Mouse (Mus musculus) intestine, embryonic 15.5 days (tissue): ENCODE results near the gene Pde4b. TPM values are rescaled to one million over a fixed set of nuclear protein-coding genes. Genes with fewer than 3 reads are reported as not detected.

Experiments used
- ATAC-seq: fragments of 200-750 bp; cut with Nextera tagmentation; 2 replicates; pipeline ENCODE4 v1.8.0; 2017; ENCODE audit warnings: moderate TSS enrichment, moderate library complexity
- H3K27ac ChIP-seq: fragments of 300-500 bp; sonication (generic); 2 replicates; pipeline ENCODE4 v1.5.1; 2015; ENCODE audit warnings: mild to moderate bottlenecking, inconsistent platforms
- H3K27me3 ChIP-seq: fragments of 300-500 bp; sonication (generic); replicated peaks from 2 replicates; pipeline ENCODE4 v1.6.1; 2015; ENCODE audit warnings: inconsistent platforms
- H3K36me3 ChIP-seq: fragments of 300-500 bp; sonication (generic); 2 replicates; pipeline ENCODE4 v1.6.1; 2015; ENCODE audit warnings: inconsistent platforms
- H3K4me1 ChIP-seq: fragments of 300-500 bp; sonication (generic); replicated peaks from 2 replicates; pipeline ENCODE4 v1.6.1; 2015; ENCODE audit warnings: inconsistent platforms
- H3K4me2 ChIP-seq: fragments of 300-500 bp; sonication (generic); replicated peaks from 2 replicates; pipeline ENCODE4 v1.6.1; 2015; ENCODE audit warnings: mild to moderate bottlenecking, inconsistent platforms
- H3K4me3 ChIP-seq: fragments of 300-500 bp; sonication (generic); replicated peaks from 2 replicates; pipeline ENCODE4 v1.5.1; 2015; ENCODE audit warnings: inconsistent platforms
- H3K9ac ChIP-seq: fragments of 300-500 bp; sonication (generic); 2 replicates; pipeline ENCODE4 v1.6.1; 2015; ENCODE audit warnings: inconsistent platforms
- H3K9me3 ChIP-seq: fragments of 300-500 bp; sonication (generic); 2 replicates; pipeline ENCODE4 v1.6.1; 2016; ENCODE audit warnings: inconsistent platforms
- WGBS: fragments of 180-500 bp; shearing (Covaris S2); methylation state at CpG from one replicate; pipeline ENCODE4 v1.1.7; 2015; 5-methylcytosine and 5-hydroxymethylcytosine counted together
- polyA plus RNA-seq: library from polyadenylated mRNA; unstranded; fragments of >200 nt; fragmentation: Nextera tagmentation; extraction: Ambion mirVana; gene quantifications from 2 replicates; pipeline ENCODE4 v1.2.1, GENCODE M21; 2015

The Pde4b gene
- polyA plus RNA-seq, 1 experiment from 2014 or later = 13.4 TPM

DNA sequence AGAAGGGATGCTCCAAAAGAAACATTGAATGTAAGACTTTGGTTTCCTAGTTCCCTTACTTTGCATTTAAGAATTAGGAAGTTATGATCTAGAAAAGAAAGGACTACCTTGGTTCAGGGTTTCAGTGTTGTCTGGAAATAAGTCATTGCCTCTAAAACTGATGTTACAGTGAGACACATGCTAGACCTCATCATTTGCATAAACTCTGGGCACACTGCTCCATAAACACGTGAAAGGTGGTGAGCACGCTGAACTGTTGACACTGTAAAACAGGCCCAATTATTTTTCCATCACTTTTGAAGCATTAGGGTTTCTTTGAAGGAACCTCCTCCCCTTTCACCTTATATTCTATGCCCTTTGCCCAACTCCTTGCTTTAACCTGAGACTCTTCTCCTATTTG is 122.4 kb downstream of the Pde4b start:
- WGBS = 75% methylated on average over 2 of the region's 2 CpGs
- Histone ChIP-seq H3K27ac (no peak overlapping the region), H3K9me3 (no peaks in the 10 kb centered on the region), H3K4me2 (no peak overlapping the region), H3K9ac (no peak overlapping the region), H3K4me3 (no peak overlapping the region), H3K27me3 (no peaks in the 10 kb centered on the region), H3K4me1 (no peaks in the 10 kb centered on the region), H3K36me3 (no peaks in the 10 kb centered on the region)
- ATAC-seq = no peak

DNA sequence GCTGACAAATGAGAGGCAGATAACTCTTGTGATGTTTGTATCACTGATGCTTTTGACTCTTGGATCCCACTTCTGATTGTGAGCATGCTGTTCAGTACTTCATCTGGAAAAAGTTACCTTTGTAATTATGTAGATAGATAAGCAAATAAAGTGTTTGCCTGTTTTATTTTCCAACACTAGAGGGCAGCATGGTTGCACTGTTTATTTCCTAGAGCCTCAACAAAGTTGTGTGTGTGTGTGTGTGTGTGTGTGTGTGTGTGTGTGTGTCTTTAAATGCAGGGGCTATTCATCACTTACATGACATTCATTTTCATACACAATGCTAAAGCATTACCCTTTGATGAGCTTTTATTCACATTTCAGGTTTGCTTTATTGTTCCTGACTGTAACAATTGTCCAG is 139.4 kb downstream of the Pde4b start:
- H3K4me2 ChIP-seq = no peak overlapping the region
- no peak for ATAC-seq

DNA sequence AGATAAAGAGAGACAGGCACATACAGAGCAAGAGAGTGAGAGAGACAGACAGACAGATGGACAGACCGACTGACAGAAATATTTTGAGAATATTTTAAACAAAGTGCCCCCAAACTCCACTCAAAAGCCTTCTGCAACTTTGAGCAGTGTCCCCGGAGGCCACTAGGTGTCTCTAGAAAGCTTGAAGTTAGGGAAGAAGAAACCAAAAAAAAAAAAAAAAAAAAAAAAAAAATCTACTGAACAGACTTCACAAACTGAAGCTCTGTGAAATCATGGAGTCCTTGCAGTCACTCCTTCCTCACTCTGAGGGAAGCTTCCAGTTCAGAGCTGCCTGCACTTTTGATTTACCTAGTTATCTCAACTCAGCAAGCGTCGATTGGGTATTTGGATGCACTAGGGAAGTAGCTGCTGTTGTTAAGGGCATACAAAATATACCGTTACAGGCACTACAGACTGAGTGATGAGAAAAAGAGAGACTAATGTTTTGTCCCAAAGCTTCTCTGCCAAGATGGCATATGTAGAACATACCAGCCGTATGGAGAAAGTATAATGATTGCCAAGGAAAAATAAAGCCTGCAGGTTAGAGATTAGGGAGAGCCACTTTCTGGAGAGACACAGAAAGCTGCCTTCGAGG is 141.7 kb downstream of the Pde4b start:
- no peak for ATAC-seq
- no peaks in the 10 kb centered on the region for H3K4me1 ChIP-seq
- 45% methylated on average over 7 of the region's 7 CpGs for WGBS

More for the DNA sequence above, 139.4 kb downstream of the Pde4b start:
- Histone ChIP-seq H3K27me3 (no peaks in the 10 kb centered on the region), H3K36me3 (no peaks in the 10 kb centered on the region), H3K9ac (no peak overlapping the region), H3K9me3 (no peaks in the 10 kb centered on the region), H3K4me3 (no peak overlapping the region), H3K4me1 (no peaks in the 10 kb centered on the region), H3K27ac (no peak overlapping the region)

DNA sequence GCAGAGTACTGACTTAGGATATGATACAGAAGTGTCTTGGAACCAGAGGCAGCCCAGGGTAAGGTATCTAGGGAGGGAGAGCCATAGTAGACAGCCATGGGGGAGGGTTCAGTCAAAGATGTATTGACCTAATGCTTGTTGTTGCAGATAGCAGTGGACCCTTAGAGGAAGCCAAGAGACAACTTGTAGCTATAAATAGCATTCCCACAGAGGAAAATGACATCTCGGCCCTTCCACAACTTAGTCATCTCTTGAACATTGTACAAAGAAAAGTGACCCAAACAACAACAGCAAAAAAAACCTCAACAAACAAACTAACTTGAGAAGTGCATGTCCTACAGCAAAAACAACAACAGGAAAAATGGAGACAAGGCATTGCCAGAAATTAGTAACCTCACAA is 143.6 kb downstream of the Pde4b start:
- no peak overlapping the region for H3K9ac ChIP-seq
- no peak overlapping the region for H3K4me2 ChIP-seq
- H3K36me3 ChIP-seq = no peaks in the 10 kb centered on the region
- no peaks in the 10 kb centered on the region for H3K9me3 ChIP-seq
- H3K4me1 ChIP-seq = no peaks in the 10 kb centered on the region
- no peak for ATAC-seq
- no peak overlapping the region for H3K27ac ChIP-seq
- no peak overlapping the region for H3K4me3 ChIP-seq
- no peaks in the 10 kb centered on the region for H3K27me3 ChIP-seq
- WGBS = 69% methylated on average over 1 of the region's 1 CpGs

More for the DNA sequence above, 141.7 kb downstream of the Pde4b start:
- Histone ChIP-seq H3K9ac (no peak overlapping the region), H3K4me2 (no peak overlapping the region), H3K9me3 (no peaks in the 10 kb centered on the region), H3K36me3 (no peaks in the 10 kb centered on the region), H3K27me3 (no peaks in the 10 kb centered on the region), H3K27ac (no peak overlapping the region), H3K4me3 (no peak overlapping the region)

DNA sequence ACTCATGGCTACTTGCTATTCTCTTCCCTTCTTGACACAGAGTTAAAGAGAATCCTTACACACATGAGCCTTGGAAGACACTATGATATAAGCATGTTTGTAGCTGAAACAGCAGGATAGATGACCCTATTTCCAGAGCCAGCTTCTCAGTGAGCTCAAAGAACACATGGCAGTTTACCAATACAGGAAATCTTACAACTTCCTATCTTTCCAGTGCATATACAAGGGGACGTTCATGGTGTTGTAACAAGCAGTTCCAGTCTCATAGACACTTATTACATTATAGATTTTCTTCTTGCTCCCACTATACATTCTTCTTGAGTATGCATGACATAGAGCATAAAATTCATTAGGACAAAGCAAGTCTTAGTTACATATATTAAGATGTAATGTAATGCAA is 146.3 kb downstream of the Pde4b start:
- no peaks in the 10 kb centered on the region for H3K27me3 ChIP-seq
- H3K9ac ChIP-seq = no peak overlapping the region
- H3K4me3 ChIP-seq = no peak overlapping the region
- 62% methylated on average over 1 of the region's 1 CpGs for WGBS
- no peaks in the 10 kb centered on the region for H3K9me3 ChIP-seq
- H3K36me3 ChIP-seq = no peaks in the 10 kb centered on the region
- no peak overlapping the region for H3K4me2 ChIP-seq
- no peak overlapping the region for H3K27ac ChIP-seq
- no peak for ATAC-seq
- no peaks in the 10 kb centered on the region for H3K4me1 ChIP-seq

DNA sequence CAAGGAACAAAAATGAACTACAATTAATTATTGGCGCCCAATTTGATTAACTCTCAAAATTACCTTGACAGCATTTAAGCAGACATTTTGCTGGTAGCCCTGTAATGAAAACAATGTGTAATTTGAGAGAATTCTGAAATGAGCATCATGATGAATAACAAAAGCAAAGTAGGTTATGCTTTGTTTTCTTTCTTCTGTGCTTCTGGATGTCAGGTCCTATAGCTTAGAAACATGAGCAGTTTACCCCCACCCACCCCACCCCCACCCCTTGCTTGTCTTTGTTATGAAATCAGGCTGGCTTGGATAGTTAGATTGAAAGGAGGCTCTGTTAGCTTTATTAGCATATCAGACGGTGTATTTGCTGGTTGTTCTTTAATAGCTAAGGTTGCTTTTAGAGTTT is 147.8 kb downstream of the Pde4b start:
- no peaks in the 10 kb centered on the region for H3K4me1 ChIP-seq
- ATAC-seq = no peak
- H3K4me2 ChIP-seq = no peak overlapping the region
- 69% methylated on average over 2 of the region's 2 CpGs for WGBS
- H3K9ac ChIP-seq = no peak overlapping the region
- no peaks in the 10 kb centered on the region for H3K27me3 ChIP-seq
- no peak overlapping the region for H3K27ac ChIP-seq
- H3K4me3 ChIP-seq = no peak overlapping the region
- no peaks in the 10 kb centered on the region for H3K9me3 ChIP-seq
- no peaks in the 10 kb centered on the region for H3K36me3 ChIP-seq

DNA sequence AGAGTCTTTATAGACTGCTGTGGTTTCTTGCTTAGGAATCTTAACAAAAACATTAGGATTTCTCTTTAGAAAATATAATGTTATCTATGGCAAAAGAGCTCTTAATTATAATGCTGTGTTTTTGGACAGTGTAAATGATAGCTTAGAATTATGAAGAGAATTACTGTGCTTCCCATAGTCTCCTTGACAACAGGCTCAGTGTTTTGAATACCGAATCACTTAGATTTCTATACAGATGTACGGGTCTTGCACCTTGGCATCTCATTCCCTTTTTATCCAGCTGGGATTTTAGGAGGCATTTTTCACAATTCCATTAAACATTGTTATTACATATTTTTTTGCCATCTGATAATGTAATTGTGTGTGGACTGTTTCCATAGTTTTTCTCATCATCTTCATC is 151.8 kb downstream of the Pde4b start:
- Histone ChIP-seq H3K36me3 (no peaks in the 10 kb centered on the region), H3K27ac (no peak overlapping the region), H3K9me3 (no peaks in the 10 kb centered on the region), H3K27me3 (no peaks in the 10 kb centered on the region), H3K9ac (no peak overlapping the region), H3K4me2 (no peak overlapping the region), H3K4me3 (no peak overlapping the region), H3K4me1 (no peaks in the 10 kb centered on the region)
- ATAC-seq = no peak
- 62% methylated on average over 2 of the region's 2 CpGs for WGBS

DNA sequence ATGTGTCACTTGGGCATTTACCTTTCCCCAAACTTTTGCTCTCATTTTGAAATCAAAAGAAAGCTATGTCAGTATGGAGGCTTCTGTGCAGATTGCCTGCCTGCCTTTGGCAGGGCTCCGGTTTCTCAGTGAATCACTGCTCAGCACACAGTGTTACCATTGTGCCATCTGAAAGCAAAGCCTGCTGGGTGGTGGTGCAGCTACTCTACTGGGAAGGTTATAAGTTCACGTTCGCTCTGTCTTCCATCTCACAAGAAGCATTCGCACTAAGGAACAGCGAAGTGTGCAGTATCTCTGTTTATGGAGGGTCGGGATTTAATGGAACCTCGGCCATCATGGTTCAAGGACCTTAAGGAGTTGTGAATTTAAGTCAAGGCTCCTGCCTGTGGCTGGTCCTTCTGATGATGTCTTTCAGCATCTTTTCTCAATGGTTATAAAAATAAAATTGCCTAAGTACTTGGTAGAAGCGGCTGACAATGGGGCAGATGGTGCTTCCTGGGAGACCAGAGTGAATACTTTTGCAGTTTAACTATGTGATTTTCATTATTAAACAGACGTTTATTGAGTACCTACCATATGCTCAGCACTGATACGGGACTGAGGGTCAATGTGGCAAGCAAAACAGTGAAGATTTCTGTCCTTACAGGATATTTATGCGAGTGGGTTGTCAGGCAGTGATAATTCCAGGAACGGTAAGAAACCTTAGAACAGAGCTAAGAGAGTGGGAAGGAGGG is 152.5 kb downstream of the Pde4b start:
- Histone ChIP-seq H3K4me1 (no peaks in the 10 kb centered on the region), H3K4me3 (no peak overlapping the region), H3K4me2 (no peak overlapping the region), H3K27me3 (no peaks in the 10 kb centered on the region), H3K9me3 (no peaks in the 10 kb centered on the region), H3K36me3 (no peaks in the 10 kb centered on the region), H3K9ac (no peak overlapping the region), H3K27ac (no peak overlapping the region)
- WGBS = 57% methylated on average over 12 of the region's 12 CpGs
- ATAC-seq = no peak

DNA sequence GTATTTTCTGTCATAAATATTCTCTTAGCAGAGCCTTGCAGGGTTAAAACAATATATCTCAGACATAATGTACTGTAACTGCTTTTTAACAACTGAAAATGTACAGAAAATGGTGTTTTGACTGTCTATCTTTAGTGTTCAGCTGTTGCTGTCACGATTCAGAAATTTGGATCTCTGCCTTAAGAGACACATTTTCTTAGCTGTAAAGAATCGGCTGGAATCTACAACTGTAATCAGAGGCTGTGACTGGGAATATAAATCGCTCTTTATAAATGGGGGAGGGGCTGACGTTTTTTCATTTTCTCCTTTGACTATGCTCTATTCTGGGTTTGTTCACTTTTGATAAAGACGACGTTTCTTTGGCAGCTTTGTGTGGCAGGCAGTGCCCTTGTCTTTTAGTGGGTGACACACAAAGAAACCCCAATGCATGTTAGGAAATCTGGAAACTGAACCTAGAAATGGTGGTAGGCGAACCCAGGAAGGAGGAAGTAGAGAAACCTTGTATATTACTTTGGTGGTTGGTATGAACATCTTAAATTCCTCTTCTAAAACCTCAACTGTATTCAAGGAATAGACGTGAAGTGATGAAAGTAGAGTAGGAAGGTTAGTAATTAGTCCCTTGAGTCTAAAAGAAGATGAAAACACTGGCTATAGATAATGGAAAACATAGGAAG is 153.5 kb downstream of the Pde4b start:
- H3K4me1 ChIP-seq = no peaks in the 10 kb centered on the region

DNA sequence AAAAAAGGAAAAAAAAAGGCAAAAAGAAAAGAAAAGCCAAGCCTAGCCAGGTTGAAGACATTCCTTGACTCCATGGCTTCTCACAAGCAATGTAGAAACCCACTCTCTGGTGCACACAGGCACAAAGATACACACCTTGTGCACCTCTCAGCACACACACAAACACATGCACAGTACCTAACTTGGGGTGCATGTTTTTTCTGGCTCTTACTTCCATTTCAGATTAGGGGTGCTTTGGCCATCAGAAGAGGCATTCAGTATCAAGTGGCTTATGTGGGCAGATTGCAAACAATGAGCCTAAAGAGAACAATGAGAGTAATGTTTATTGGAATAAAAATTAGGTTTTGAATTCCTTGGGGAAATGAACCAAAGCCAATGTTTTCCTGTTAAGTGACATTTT is 166.7 kb downstream of the Pde4b start:
- no peaks in the 10 kb centered on the region for H3K27me3 ChIP-seq
- no peaks in the 10 kb centered on the region for H3K9me3 ChIP-seq
- no peak overlapping the region for H3K27ac ChIP-seq
- H3K9ac ChIP-seq = no peak overlapping the region
- H3K4me1 ChIP-seq = peaks cover 9% of the 10 kb centered on the region
- H3K4me2 ChIP-seq = peak overlapping the region; percentile 57
- no peak overlapping the region for H3K4me3 ChIP-seq
- no peaks in the 10 kb centered on the region for H3K36me3 ChIP-seq
- ATAC-seq = no peak

More for the DNA sequence above, 153.5 kb downstream of the Pde4b start:
- Histone ChIP-seq H3K36me3 (no peaks in the 10 kb centered on the region), H3K9ac (no peak overlapping the region), H3K4me3 (no peak overlapping the region), H3K27me3 (no peaks in the 10 kb centered on the region), H3K27ac (no peak overlapping the region), H3K4me2 (no peak overlapping the region), H3K9me3 (no peaks in the 10 kb centered on the region)
- no peak for ATAC-seq
- WGBS = 54% methylated on average over 8 of the region's 8 CpGs

DNA sequence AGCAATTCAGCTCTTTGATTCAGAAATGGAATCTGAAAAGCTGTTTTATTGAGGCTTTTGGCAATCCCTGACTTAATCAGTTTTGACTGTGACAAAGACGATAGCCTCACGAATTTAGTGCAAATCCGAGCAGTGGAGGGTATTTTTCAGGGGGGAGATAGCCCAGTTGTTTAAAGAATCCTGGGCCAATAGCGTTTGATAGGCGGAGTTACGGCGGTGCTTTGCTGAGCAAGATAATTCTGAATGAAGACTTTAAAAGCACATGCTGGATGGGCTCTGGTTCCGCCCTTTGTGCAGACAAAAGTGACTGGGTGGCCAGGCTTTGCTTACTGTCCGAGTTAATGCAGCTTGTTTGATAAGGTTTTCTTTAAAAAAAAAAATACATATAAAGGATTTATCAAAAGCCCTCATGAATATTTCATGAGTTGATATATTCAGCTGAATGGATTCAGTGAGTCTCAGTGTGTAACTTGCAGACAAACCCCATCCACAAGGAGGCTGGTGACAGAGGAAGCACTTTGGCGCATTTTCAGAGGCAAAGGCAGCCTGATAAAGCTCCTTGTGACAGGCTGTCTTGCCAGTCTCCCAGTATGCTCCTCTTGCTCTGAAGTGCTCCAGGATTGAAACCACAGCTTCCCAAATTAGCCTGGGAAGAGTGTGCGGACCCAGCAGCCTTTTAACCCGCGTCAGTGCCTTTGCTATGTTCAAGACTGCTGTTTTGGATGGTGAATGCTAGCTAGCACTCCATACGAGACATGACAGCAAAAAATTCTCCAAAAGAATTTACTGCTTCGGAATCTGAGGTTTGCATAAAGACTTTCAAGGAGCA is 167.3 kb downstream of the Pde4b start:
- H3K27me3 ChIP-seq = no peaks in the 10 kb centered on the region
- WGBS = 6% methylated on average over 15 of the region's 15 CpGs
- H3K4me1 ChIP-seq = peaks cover 9% of the 10 kb centered on the region
- 0 out of 2 replicates have a peak overlapping the region, but pooled peaks have one; percentile 3 for H3K9ac ChIP-seq
- H3K27ac ChIP-seq = peak overlapping the region; percentile 37; the same call in 1 of the 2 replicates
- H3K4me3 ChIP-seq = peak overlapping the region; percentile 15
- ATAC-seq = 0 out of 2 replicates have a peak, but pooled peaks have one; percentile 36
- H3K36me3 ChIP-seq = no peaks in the 10 kb centered on the region
- peak overlapping the region; percentile 57 for H3K4me2 ChIP-seq
- H3K9me3 ChIP-seq = no peaks in the 10 kb centered on the region

DNA sequence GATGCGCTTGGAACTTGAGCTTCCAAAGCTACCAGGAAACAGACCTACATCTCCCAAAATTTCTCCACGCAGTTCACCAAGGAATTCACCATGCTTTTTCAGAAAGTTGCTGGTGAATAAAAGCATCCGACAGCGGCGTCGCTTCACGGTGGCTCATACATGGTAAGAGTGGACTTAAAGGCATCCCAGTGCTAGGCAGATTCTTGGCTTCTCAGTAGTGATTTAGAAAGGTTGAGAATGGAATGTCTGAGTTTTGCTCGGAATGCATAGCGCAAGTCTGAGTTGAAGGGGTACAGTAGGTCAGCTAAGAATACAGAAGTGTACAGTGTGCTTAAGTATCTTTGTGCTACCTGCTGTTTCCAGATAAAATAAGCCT is 167.9 kb downstream of the Pde4b start:
- no peaks in the 10 kb centered on the region for H3K36me3 ChIP-seq
- no peak overlapping the region for H3K27ac ChIP-seq
- H3K4me1 ChIP-seq = peaks cover 9% of the 10 kb centered on the region
- H3K27me3 ChIP-seq = no peaks in the 10 kb centered on the region
- 0 out of 2 replicates have a peak overlapping the region, but pooled peaks have one; percentile 3 for H3K9ac ChIP-seq
- H3K4me3 ChIP-seq = peak overlapping the region; percentile 15
- WGBS = 33% methylated on average over 9 of the region's 9 CpGs
- H3K9me3 ChIP-seq = no peaks in the 10 kb centered on the region
- no peak for ATAC-seq
- H3K4me2 ChIP-seq = peak overlapping the region; percentile 57
